Mouse (Mus musculus) limb, embryonic 13.5 days (tissue): Measurements from ENCODE around the gene Cds1. TPM values are rescaled to one million over a fixed set of nuclear protein-coding genes. Genes with fewer than 3 reads are reported as not detected.

Experiments used
- ATAC-seq: fragments of 200-750 bp; cut with Nextera tagmentation; 2 replicates; pipeline ENCODE4 v1.8.0; 2017; ENCODE audit warnings: low read depth, moderate number of reproducible peaks, moderate TSS enrichment; ENCODE audit not compliant: low FRiP score
- H3K27ac ChIP-seq: fragments of 300-500 bp; sonication (generic); 2 replicates; pipeline ENCODE4 v1.5.1; 2015; ENCODE audit warnings: inconsistent platforms, mild to moderate bottlenecking, moderate library complexity
- H3K27me3 ChIP-seq: fragments of 300-500 bp; sonication (generic); 2 replicates; pipeline ENCODE4 v1.6.1; 2015; ENCODE audit warnings: mild to moderate bottlenecking, inconsistent platforms
- H3K36me3 ChIP-seq: fragments of 300-500 bp; sonication (generic); 2 replicates; pipeline ENCODE4 v1.6.1; 2015; ENCODE audit warnings: inconsistent platforms, mild to moderate bottlenecking, moderate library complexity
- H3K4me1 ChIP-seq: fragments of 300-500 bp; sonication (generic); 2 replicates; pipeline ENCODE4 v1.6.1; 2015; ENCODE audit warnings: inconsistent platforms
- H3K4me2 ChIP-seq: fragments of 300-500 bp; sonication (generic); replicated peaks from 2 replicates; pipeline ENCODE4 v1.6.1; 2015; ENCODE audit warnings: inconsistent platforms, mild to moderate bottlenecking, moderate library complexity
- H3K4me3 ChIP-seq: fragments of 300-500 bp; sonication (generic); 2 replicates; pipeline ENCODE4 v1.5.1; 2015; ENCODE audit warnings: moderate library complexity, mild to moderate bottlenecking, inconsistent platforms
- H3K9ac ChIP-seq: fragments of 300-500 bp; sonication (generic); 2 replicates; pipeline ENCODE4 v1.6.1; 2015; ENCODE audit warnings: mild to moderate bottlenecking, inconsistent platforms
- H3K9me3 ChIP-seq: fragments of 300-500 bp; sonication (generic); 2 replicates; pipeline ENCODE4 v1.6.1; 2016; ENCODE audit warnings: inconsistent platforms
- WGBS: fragments of 180-500 bp; shearing (Covaris S2); methylation state at CpG from one replicate; pipeline ENCODE4 v1.1.7; 2015; 5-methylcytosine and 5-hydroxymethylcytosine counted together
- polyA plus RNA-seq: library from polyadenylated mRNA; unstranded; fragments of >200 nt; fragmentation: Nextera tagmentation; extraction: Ambion mirVana; gene quantifications from 2 replicates; pipeline ENCODE4 v1.2.1, GENCODE M21; 2015

The Cds1 gene
- polyA plus RNA-seq, 1 experiment from 2014 or later: 1.7 TPM

GRCm38 (mm10) chr5:101780918-101781317, 16.0 kb downstream of the Cds1 start:
- no peaks in the 10 kb centered on the region for H3K27me3 ChIP-seq
- WGBS: 84% methylated on average over 4 of the region's 4 CpGs
- ATAC-seq: no peak

DNA sequence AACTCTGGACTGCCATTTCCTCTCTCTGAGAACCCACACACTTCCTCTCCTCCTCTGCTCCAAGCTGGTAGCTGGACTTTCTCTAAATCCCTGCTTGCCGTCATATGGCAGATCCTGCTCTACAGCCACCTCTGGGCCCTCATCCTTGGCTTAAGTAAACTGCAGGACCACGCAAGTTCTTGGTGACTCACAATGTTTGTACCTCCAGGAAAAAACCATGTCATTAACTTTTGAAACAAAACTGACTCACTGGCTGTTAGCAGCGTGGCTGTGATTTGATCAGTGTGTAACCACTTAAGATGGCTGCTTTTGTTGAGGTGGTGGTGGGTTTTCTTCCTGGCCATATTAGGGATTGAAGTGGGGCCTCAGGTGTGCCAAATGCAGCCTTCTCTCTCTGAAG, 19.4 kb downstream of the Cds1 start:
- H3K9ac ChIP-seq: no peak overlapping the region
- no peaks in the 10 kb centered on the region for H3K4me1 ChIP-seq
- no peak overlapping the region for H3K4me3 ChIP-seq
- H3K27me3 ChIP-seq: no peaks in the 10 kb centered on the region
- ATAC-seq: no peak
- H3K36me3 ChIP-seq: no peaks in the 10 kb centered on the region
- no peak overlapping the region for H3K27ac ChIP-seq
- no peak overlapping the region for H3K4me2 ChIP-seq
- 74% methylated on average over 3 of the region's 3 CpGs for WGBS
- no peaks in the 10 kb centered on the region for H3K9me3 ChIP-seq

More at GRCm38 (mm10) chr5:101780918-101781317, 16.0 kb downstream of the Cds1 start:
- Histone ChIP-seq H3K27ac (no peak overlapping the region), H3K4me2 (no peak overlapping the region), H3K36me3 (no peaks in the 10 kb centered on the region), H3K9me3 (no peaks in the 10 kb centered on the region), H3K9ac (no peak overlapping the region), H3K4me1 (peaks cover 11% of the 10 kb centered on the region; the same call in 1 of the 2 replicates), H3K4me3 (no peak overlapping the region)

- Histone ChIP-seq H3K9ac (no peak overlapping the region), H3K4me2 (no peak overlapping the region), H3K27ac (no peak overlapping the region), H3K4me3 (no peak overlapping the region), H3K4me1 (no peaks in the 10 kb centered on the region), H3K27me3 (no peaks in the 10 kb centered on the region), H3K36me3 (no peaks in the 10 kb centered on the region), H3K9me3 (no peaks in the 10 kb centered on the region)
- ATAC-seq: no peak
- WGBS: 86% methylated on average over 2 of the region's 2 CpGs
Observed at GRCm38 (mm10) chr5:101784787-101785186, 19.9 kb downstream of the Cds1 start.

DNA sequence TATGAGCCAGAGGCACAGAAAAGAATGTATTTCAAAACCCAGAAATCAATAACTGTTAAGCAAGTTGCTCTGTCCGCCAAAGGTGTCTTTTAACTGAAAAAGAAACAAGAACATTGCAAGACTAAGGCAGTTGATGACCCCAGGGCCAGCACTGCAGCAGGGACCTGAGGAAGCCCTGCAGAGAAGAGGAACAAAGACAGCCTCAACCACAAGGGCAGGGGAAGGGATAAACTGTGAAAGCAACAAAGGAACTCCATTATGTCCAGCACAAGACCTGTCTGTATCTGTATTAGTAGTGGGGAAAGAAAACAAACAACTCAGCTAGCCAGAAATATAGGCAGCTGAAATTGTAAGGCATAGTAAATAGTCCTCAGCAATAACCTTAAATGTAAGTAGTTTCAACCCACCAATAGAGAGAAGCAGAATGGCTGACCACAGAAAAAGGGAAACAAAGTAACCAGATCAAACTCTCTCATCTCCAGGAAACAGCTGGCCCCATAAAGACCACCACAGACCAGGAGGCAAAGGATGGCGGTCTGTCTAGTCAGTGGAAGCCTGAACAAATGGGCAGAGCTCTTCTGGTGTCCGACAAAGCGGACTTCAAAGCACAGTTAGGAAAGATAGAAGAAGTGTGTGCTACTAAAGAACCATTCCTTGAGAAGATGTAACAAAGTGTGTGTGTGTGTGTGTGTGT, 21.1 kb downstream of the Cds1 start:
- Histone ChIP-seq H3K36me3 (no peaks in the 10 kb centered on the region), H3K27me3 (no peaks in the 10 kb centered on the region), H3K9me3 (no peaks in the 10 kb centered on the region), H3K4me3 (no peak overlapping the region), H3K9ac (no peak overlapping the region), H3K4me1 (no peaks in the 10 kb centered on the region), H3K27ac (no peak overlapping the region), H3K4me2 (no peak overlapping the region)
- 66% methylated on average over 4 of the region's 4 CpGs for WGBS
- ATAC-seq: no peak

DNA sequence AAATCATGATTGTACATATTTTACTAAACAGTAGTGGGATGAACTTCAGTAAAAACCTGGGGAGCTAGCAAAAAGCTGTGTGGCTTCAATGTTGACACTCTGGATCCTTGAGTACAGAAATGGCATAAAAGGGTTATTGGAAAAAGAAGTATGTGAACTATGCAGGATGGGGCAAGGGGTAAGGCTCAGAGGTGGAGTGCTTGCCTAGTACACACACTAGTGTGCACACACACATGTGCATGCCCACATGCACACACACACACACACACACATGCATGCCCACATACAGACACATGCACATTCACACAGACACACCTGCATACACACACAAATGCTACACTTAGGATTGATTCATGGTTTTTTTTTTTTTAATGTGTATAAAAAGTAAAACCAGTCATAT, 24.8 kb downstream of the Cds1 start:
- Histone ChIP-seq H3K4me2 (no peak overlapping the region), H3K27ac (no peak overlapping the region), H3K4me1 (no peaks in the 10 kb centered on the region), H3K9ac (no peak overlapping the region), H3K9me3 (no peaks in the 10 kb centered on the region), H3K4me3 (no peak overlapping the region), H3K27me3 (peaks cover 7% of the 10 kb centered on the region; the same call in 1 of the 2 replicates), H3K36me3 (no peaks in the 10 kb centered on the region)
- ATAC-seq: no peak

DNA sequence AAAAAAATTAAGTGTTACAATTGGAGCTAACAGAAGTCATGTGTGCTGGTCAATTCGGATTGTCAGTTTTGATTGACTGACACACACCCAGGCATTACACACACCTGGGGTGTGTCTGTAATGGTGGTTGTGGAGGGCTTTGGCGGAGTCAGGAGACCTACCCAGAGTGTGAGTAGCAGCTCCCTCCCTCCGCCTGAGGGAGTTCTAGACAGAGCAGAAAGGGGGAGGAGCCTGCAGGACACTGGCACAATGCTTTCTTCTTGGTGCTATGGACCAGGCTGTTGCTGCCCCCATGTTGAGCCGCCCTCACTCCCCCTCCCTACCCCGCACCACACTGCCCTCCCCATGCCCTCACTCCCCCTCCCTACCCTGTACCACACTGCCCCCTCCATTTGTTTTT, 25.6 kb downstream of the Cds1 start:
- no peaks in the 10 kb centered on the region for H3K9me3 ChIP-seq
- H3K36me3 ChIP-seq: no peaks in the 10 kb centered on the region
- no peaks in the 10 kb centered on the region for H3K4me1 ChIP-seq
- H3K4me3 ChIP-seq: no peak overlapping the region
- no peak overlapping the region for H3K9ac ChIP-seq
- no peak overlapping the region for H3K4me2 ChIP-seq
- 57% methylated on average over 5 of the region's 5 CpGs for WGBS
- H3K27me3 ChIP-seq: peaks cover 7% of the 10 kb centered on the region; the same call in 1 of the 2 replicates
- ATAC-seq: no peak
- no peak overlapping the region for H3K27ac ChIP-seq

GRCm38 (mm10) chr5:101792665-101793064, 27.7 kb downstream of the Cds1 start:
- Histone ChIP-seq H3K36me3 (no peaks in the 10 kb centered on the region), H3K4me3 (no peak overlapping the region), H3K9ac (no peak overlapping the region), H3K9me3 (no peaks in the 10 kb centered on the region), H3K27ac (no peak overlapping the region), H3K4me1 (no peaks in the 10 kb centered on the region), H3K27me3 (peaks cover 7% of the 10 kb centered on the region; the same call in 1 of the 2 replicates), H3K4me2 (no peak overlapping the region)
- 70% methylated on average over 4 of the region's 4 CpGs for WGBS
- no peak for ATAC-seq

- peaks cover 13% of the 10 kb centered on the region for H3K27me3 ChIP-seq
- no peaks in the 10 kb centered on the region for H3K36me3 ChIP-seq
- H3K9ac ChIP-seq: no peak overlapping the region
- H3K27ac ChIP-seq: no peak overlapping the region
- H3K4me3 ChIP-seq: no peak overlapping the region
- WGBS: 75% methylated on average over 2 of the region's 2 CpGs
- no peak overlapping the region for H3K4me2 ChIP-seq
- peaks cover 4% of the 10 kb centered on the region; the same call in 1 of the 2 replicates for H3K9me3 ChIP-seq
- H3K4me1 ChIP-seq: no peaks in the 10 kb centered on the region
- ATAC-seq: no peak
Observed at GRCm38 (mm10) chr5:101801891-101802290, 37.0 kb downstream of the Cds1 start.

DNA sequence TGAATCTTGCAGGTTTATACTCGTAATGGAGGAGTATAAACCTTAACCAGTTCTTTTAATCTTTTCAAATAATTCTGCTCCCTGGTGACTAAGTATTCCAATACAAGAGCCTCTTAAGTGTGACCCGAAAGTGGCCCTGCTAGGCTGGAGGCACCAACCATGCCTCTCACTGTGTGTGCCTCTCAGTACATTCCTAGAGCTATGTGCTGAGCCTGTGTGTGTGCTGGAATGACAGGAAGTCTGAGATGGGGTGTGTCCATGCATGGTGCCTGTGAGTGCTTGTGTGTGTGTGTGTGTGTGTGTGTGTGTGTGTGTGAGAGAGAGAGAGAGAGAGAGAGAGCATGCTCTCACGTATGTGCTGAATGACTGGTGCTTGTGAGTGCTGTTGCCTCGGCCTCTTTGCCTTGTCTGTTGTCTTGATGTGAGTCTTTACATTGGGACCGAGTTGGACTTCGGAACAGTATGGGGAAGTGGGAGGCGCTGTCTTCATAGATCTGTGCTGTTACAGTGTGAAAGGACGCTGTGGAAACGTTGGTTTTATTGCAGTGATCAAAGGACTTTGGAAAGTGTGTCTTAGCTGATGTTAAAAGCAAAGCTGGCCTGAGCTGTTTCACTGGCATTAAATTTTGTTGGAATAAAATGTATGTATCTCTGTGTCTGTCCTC, 37.6 kb downstream of the Cds1 start:
- Histone ChIP-seq H3K4me1 (no peaks in the 10 kb centered on the region), H3K4me3 (no peak overlapping the region), H3K27me3 (peaks cover 17% of the 10 kb centered on the region), H3K36me3 (no peaks in the 10 kb centered on the region), H3K9ac (no peak overlapping the region), H3K9me3 (peaks cover 4% of the 10 kb centered on the region; the same call in 1 of the 2 replicates), H3K4me2 (no peak overlapping the region), H3K27ac (no peak overlapping the region)
- no peak for ATAC-seq
- WGBS: 62% methylated on average over 9 of the region's 9 CpGs

GRCm38 (mm10) chr5:101811296-101812169, 46.6 kb downstream of the Cds1 start:
- Histone ChIP-seq H3K27ac (no peak overlapping the region), H3K4me3 (no peak overlapping the region), H3K36me3 (no peaks in the 10 kb centered on the region), H3K27me3 (peaks cover 59% of the 10 kb centered on the region), H3K9me3 (no peaks in the 10 kb centered on the region), H3K4me2 (no peak overlapping the region), H3K4me1 (no peaks in the 10 kb centered on the region), H3K9ac (no peak overlapping the region)
- 92% methylated on average over 6 of the region's 6 CpGs for WGBS
- no peak for ATAC-seq

DNA sequence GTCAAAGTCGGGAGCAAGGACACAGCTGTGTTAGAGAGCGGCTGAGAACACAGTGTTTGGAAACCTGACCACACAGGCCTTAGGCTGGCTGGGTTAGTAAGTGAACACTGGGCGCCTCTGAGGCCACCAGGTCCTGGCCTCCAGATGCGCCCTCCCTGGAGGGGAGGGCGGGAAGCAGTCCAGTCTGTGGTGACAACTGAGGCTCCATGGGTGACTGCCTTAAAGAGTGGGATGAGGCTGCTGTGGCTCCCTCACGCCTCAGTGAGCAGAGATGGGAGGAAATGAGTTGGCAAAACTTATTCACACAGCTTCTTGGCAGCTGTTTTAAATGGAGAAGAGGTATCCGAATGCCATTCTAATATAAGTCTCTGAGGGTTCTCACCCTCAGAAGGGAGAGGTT, 51.9 kb downstream of the Cds1 start:
- H3K27me3 ChIP-seq: peaks cover 76% of the 10 kb centered on the region
- ATAC-seq: no peak
- 56% methylated on average over 7 of the region's 7 CpGs for WGBS

GRCm38 (mm10) chr5:101819216-101819615, 54.3 kb downstream of the Cds1 start:
- Histone ChIP-seq H3K9me3 (no peaks in the 10 kb centered on the region), H3K4me2 (no peak overlapping the region), H3K4me1 (peaks cover 18% of the 10 kb centered on the region), H3K27me3 (peaks cover 87% of the 10 kb centered on the region), H3K4me3 (no peak overlapping the region), H3K36me3 (no peaks in the 10 kb centered on the region), H3K9ac (no peak overlapping the region), H3K27ac (no peak overlapping the region)
- 52% methylated on average over 10 of the region's 10 CpGs for WGBS
- ATAC-seq: no peak

More for the DNA sequence above, 51.9 kb downstream of the Cds1 start:
- H3K9ac ChIP-seq: no peak overlapping the region
- peaks cover 18% of the 10 kb centered on the region for H3K4me1 ChIP-seq
- no peaks in the 10 kb centered on the region for H3K36me3 ChIP-seq
- no peaks in the 10 kb centered on the region for H3K9me3 ChIP-seq
- no peak overlapping the region for H3K4me3 ChIP-seq
- H3K4me2 ChIP-seq: no peak overlapping the region
- no peak overlapping the region for H3K27ac ChIP-seq
